Mouse (Mus musculus) common myeloid progenitor, adult 5-6 weeks (primary cell): Measurements from ENCODE around the gene Scyl3. TPM values are rescaled to one million over a fixed set of nuclear protein-coding genes. Genes with fewer than 3 reads are reported as not detected.

Source experiments
- ATAC-seq: replicated peaks from 2 replicates; pipeline ENCODE4 v1.8.0; 2016; ENCODE audit warnings: low read depth, mild to moderate bottlenecking, moderate TSS enrichment, inconsistent platforms; ENCODE audit not compliant: poor library complexity, severe bottlenecking
- total RNA-seq: library from RNA; stranded (forward); fragments of 200-1000, 187-1606 nt; gene quantifications from 2 replicates; pipeline ENCODE4 v1.2.3, GENCODE M21; 2017

Gene Scyl3
- 12.9 and 26.4 TPM in 2 replicates for total RNA-seq

DNA sequence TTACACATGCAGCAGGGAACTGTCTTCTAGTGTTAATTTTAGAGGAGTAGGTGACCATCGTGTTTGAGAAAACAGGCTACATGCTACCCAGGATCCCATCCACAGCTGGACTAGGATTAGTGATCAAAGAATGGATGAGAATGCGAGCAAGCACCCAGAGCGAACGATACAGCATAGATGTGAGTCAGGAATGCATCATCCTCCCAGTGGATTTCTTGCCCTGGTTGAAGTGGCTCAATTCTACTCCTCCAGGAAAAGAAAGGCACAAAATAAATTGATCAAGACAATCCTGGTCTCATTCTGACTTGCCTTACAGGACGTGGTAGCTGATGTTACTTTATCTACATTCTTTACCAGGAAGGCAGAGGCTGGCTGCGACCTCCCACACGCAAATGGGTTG is at the start of gene Scyl3:
TSS of gene Scyl3 (plus strand) at position 255 of the 400 bp plus-strand sequence.
- no peak for ATAC-seq

DNA sequence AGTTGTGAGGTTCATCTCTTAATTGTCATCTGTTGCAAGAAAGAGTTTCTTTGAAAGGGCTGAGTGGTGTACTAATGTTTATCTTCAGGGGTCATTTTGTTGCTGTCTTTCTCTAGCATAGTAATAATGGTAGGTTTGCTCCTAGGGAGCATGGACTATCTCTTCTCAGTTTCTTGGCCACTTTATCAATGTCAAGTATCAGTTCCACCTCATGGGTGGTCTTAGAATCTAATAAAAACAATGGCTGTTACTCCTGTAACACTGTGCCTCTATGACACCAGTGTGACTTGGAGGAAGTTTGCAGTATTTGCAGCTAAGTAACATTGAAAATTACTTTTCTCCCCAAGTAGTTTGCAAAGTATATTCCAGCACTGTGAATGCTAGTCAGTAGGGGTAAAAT is 39.3 kb upstream of the Scyl3 start:
- ATAC-seq, result no peak

DNA sequence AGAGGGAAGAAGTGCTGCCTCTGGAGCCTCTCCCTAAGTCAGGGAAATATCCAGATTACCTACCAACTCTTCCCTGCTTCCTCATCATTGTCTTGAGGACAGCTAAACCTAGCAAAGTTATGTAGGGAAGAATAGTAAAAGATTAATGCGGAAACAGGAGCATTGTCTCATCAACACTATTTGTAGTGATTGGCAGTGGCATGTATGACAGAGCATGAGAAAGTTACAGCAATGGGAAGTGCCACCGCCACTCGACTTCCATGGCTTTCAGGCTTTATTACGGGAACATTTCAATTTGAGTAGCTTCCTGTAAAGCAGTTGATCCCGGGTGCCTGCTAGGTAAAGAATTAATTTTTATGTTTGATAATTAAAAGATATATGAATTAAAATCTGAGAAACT is 35.6 kb upstream of the Scyl3 start:
- ATAC-seq, result no peak

DNA sequence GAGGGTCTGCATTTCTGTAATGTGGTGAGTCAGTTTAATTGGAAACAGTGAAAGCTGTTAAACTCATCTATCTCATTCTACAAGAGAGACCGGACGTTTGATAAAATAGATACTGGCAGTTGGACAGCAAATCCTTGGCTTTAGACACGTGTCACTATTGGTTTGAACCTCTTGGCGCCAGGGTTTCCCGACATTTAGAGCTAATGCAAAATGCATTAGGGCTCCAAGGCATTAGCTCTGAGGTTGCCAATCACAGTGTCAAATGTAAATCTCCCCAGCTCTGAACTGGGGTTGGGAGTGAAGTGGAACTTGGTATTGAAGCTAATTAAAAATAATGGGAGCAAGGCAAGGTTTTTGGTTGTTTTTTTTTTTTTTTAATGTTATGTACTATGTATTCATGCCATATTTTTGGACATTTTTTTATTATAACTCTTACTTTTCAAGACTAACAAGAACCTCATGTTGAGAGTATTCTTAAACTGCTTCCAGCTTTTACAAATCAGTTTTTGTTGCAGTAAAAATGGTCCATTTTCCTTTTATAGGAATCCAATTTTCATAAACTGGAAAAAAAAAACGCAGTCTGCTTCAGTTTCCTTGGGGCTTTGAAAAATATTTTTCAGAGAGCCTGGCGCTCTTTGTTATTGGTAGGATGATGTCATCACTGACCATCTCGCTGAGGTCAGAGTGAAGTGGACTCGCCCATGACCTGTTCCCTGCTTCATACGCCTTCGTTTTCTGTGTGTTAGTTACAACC is 34.9 kb upstream of the Scyl3 start:
- no peak for ATAC-seq

DNA sequence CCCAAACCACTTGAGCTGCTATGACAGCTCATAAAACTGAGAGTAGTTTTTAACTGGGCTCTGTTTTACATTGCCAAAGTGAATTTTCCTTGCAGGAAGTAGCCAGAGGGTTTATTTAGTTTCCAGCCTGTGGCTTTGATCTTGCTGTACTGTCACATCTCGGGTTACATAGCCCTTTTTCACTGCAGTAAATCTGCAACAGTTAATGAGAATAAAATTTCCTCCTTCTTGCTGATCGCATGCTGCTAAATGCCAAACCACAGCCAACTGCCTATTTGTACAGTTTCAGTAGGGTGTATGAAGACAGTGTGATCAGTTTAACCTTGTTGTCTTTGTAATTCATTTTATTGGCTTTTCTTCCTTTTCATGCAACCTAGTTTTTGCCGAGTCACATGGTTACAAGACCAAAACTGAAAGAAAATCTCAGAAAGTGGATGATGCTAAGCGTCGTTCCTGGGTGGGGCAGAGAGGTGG is 30.6 kb upstream of the Scyl3 start:
- peak; percentile 41; the same call in 1 of the 2 replicates for ATAC-seq

DNA sequence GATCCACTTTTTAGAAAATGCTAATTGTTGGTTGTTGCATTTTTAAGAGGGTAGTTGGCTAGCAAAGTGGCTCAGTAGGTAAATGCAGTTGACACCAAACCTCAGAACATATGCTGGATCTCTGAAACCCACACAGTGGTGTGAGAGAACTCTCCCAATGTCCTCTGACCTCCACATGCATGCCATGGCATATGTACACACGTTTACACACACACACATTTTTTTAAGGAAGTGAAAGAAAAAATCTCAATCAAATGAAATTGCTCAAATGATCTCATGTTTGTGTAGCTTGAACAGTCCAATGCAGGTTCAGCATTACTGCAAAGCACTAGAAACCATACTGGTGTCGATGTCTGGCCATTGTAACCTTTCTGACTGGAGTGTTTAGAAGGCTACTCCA is 29.3 kb upstream of the Scyl3 start:
- ATAC-seq, result peak; percentile 58

DNA sequence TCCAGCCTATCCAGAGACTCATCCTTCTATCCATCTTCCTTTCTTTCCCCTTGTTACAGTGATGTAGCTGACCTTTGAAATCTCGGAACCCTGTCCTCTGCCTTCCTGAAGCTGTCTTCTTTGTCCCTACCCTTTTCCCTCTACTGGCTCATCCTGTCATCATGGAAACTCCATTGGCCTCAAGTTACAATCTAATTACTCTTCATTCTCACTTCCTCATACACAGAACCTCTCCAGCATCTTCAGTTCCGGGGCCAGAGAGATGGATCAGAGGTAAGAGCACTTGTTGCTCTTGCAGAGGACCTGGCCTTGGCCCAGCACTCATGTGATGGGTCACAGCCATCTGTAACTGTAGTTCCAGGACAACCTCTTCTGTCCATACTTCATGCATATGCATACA is 28.7 kb upstream of the Scyl3 start:
- ATAC-seq, result peak; percentile 71

DNA sequence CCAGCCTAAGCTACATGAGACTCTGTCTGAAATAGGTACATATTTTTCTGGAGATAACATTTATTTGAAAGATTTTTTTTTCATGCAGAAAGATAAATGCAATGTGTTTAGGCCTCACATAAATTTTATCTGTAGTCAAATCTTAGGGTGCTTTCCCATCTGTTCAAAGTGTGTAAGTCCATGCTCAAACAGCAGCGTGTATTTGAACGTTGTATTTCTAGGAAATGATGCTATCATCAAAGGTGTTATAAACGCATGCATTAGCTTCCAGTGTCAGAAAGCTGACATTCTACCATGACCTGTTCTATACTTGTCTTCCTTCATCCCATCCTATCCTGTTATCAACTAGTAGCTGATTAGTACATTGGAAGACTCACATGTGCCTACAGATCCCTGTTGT is 25.5 kb upstream of the Scyl3 start:
- ATAC-seq, result no peak

DNA sequence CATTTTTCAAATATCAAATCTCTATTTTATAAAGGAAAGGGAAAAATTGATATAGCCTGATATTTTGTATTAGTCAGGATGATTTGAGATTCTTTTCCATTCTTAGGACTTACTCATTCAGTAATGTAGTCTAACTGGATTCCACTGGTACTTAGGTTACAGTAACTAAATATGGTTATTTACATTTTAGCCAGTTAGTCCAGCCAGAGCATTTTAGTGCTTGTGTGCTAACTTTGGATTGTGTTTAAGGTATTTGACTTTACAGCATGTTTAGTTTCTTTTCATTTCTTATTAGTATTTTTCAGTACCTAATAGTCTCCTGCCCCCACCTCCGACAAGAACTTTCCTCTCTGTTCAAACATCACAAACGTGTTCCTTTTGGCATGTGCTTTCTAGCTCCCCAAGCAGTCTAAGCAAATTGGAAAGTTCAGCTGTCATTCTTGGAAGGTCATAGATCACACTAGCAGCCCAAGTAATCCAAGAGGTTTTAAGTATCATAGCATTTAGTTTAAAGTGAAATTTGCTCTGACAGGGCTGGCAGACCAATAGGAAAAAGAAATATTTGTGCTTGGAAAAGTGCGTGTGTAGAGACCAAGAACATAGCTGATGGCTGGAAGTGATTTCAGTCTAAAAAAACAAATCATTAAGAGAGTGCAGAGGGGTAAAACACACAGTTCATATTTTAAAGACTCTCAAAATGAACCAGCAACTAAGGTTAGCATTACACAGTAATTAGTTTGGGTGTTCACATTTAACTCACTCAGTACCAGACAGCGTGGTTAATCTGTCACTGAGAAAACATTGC is 21.7 kb upstream of the Scyl3 start:
- no peak for ATAC-seq

DNA sequence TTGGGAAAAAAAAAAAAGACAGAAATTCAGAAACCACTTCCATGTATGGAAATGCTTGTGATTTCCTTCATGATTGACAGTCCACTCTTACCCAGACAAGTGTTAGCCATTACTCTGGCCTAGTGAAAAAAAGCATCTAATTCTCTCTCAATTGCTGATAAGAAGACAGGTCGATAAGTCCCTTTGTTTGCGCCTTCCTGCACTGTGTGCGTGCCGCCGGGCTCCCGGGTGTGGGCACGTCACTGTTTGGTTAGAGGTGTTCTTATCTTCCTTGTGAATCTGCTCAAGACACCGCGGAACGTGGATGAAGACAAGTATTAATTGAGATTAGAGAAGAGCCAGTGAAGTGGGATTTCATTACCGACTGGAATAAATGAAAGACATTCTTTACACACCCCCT is 20.5 kb upstream of the Scyl3 start:
- no peak for ATAC-seq

DNA sequence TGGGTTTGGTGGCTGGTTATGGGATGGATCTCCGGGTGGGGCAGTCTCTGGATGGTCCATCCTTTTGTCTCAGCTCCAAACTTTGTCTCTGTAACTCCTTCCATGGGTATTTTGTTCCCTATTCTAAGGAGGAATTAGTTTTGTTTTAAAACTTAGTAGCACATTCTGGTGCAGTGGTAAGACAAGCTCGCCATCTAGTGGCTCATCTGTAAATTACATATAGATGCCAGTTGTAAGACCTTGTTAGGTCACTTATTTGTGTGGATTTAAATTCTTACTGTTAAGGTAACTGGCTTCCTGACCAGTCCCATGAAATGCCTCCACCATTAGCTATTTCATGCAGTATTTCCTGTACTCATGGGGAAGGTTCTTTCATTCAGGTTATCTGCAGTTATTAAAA is 18.6 kb upstream of the Scyl3 start:
- ATAC-seq, result peak; percentile 95

DNA sequence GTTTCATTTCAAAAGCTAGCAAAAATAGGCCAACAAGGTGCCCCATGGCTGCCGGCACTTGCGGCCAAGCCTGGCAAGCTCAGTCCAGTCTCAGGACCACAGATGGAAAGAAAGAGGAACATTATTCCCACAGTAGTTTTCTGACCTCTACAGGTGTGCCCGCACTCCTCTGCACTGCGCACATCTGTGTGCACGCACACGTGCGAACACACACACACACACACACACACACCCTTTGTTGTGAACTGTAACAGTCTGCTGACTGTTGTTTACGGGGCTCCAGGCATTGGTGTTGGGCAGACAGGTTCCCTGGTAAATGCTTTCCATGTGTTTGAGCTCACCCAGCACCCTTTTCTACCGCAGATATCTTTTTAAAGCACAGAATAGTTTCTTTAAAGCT is 18.1 kb upstream of the Scyl3 start:
- ATAC-seq, result no peak

DNA sequence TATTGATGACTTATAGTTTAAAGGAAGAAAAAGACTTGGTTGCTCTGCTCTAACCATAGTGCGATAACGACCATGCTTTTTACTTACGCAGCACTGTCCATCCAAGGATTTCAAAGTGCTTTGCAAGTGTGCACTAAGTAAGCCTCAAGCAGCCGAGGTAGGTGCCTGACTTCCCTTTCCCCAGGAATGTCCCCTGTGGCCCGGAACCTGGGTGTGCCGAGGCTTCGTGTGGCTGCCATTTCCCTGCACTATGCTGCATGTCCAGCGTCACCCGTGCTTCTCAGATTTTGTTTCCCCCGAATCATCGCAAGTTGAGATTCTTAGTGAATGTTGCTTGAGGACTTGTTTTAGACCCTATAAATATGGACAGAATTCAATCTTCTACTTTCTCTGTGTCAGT is 16.9 kb upstream of the Scyl3 start:
- no peak for ATAC-seq

DNA sequence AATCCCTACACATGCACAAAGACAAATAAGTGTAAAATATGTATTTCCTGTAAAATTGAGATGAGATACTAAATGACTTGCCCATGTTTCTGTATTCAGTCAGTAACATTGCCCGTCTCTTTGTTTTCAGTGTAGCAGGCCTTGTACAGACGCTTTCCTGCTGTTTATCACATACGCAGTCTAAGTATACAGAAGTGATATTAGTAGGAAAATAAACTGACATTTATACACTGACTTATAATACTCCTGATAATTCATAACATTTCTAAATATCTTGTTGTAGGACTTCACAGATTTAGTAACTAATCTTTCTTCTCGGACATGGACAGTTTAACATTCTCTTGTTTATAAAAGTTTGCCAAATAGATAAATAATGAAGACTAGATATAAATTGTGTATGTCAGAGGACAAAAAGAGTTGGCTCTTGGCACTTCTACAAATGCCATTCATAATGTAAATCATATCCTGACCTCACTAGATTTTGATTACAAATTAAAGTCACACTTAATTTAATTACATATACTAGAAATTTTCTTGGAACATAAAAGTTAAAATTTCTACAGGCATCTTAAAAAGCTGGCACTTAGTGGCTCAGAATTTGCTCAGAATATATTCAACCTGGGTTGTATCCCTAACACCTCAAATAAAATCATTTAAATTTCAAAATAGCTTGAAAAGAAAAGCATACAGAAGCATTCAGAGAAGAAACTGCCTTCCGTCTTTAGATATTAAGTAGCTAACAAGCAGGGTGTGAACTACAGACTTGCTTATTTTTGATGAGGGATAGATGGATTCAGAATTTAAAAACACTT is 11.3 kb upstream of the Scyl3 start:
- ATAC-seq, result no peak

DNA sequence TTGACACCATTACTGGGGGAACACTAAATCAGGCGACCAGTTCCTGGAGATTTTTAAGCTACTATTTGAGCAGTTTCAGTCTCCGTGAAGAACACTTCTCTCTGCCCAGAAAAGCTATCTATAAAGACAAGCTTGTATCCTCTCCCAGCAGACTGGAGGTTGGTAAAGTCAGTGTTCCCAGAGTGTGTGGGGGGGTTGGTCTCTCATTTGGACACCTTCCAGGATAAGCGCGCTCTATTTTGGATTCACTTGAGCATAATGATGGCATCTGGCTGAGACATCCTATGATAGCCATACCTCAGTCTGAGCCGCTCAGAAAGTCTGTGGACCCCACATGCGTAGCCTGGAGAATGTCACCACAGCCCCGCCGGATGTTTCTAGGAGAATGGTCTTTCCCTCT is 4.8 kb upstream of the Scyl3 start:
- ATAC-seq, result no peak

DNA sequence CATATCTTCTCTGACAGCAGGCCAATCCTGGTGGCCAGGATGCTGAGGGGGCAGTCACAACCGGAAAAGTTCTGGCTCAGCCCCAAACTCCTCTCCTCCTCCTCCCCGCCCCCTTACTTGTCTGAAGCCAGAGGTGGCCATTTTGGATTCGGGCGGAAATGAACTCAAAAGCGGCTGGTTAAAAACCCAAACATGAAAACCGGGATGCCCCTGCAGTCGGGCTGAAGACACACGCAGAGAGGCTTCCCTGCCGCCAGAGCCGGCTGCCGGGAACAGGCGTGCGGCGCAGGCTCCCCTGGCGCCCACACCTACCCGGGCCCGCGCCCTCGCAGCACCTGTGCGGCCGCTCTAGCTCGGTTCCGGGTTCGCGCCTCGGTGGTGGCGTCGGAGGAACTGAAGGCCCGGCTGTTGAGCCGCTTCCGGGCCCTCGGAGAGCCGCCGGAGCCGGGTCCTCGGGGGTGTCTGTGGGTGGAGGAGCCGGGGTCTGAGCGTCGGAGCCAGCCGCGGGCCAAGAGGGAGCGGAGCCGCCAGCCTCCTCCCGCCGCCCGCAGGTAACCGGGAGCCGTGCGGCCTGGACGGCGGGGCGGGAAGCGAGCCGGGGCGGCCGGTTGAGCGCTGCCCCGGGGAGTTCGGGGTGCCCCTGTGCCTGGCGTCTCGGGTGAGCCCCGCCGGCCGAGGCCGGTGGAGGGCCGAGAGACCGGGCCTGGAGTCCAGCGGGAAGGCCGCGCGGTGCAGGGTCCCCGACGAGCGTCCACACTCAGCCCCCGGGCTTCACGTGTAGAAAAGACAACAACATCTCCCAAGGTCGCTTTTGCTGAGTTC is 947 bp downstream of the Scyl3 start:
- peak; percentile 83 for ATAC-seq

DNA sequence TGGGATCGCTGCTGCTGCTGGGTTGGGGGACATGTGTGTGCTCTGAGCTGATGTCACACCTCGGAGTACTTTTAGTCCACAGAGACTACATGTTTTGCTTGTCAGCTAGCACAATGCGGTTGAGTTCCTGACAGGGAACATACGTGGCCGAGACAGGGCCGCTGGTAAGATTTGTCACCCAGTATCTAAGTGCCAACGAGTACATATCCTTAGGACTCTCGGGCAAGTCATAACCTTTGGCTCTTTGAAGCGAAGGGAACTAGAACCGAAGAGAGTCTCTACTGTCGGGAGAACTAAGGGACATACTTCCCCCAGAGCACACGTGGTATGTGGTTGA is 1.5 kb downstream of the Scyl3 start:
- peak; percentile 26 for ATAC-seq

DNA sequence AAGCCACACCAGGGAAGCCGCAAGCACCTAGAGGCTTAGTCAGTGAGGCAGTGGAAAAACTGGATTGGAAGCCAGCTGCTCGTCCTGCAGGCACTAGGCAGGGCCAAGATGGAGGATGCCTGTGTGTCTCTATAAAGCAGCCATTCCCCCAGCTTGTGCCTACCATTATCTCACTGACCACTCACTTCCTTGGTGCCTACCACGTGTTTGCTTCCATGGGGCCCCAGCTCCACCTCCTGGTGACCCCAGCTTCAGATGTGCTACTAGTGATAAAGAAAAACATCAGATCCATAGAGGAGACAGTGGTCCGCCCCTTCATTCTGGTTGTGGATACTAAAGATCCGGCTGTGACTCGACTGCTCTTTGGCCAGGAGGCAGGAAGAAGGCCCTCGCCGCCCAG is 2.9 kb downstream of the Scyl3 start:
- ATAC-seq, result no peak

DNA sequence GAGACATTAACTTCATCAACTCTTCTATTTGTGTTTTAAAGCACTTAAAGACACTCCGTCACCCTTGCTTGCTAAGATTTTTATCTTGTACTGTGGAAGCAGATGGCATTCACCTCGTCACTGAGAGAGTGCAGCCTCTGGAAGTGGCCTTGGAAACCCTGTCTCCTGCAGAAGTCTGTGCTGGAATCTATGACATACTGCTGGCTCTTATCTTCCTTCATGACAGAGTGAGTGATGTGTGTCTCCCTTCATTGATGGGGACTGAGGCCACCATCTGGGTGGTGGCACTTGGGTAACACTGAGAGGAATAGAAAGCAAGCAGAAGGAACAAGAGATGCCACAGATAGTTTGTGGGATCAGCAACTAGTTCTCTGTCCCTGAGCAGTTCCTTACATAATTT is 5.7 kb downstream of the Scyl3 start:
- ATAC-seq, result no peak

DNA sequence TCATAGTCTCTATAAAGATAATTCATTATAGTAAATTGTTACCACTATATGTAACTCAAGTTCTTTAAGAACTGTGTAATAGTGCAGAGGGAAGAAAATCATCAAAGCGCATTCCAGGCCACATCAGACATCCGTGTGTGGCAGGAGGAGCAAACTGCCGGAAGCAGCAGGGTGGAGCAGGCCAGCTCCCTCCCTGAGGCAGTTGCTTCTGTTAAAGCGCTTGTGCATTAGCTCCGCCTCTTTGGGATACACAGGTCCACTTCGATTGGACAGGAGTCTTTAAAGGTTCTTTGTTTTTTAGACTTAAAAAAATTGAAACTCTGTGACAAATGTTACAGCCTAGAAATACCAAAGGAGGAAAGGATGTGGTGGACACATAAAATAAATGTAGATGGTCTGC is 13.2 kb downstream of the Scyl3 start:
- ATAC-seq, result no peak
